Mouse (Mus musculus): Measurements from ENCODE around the gene Nos3.
A peak's percentile ranks its signal among the peaks of the same experiment; 100 is the strongest.

The Nos3 gene

GRCm38 (mm10) chr5:24401969-24402368, 37.4 kb downstream of the Nos3 start:
- no peak for DNase-seq

DNA sequence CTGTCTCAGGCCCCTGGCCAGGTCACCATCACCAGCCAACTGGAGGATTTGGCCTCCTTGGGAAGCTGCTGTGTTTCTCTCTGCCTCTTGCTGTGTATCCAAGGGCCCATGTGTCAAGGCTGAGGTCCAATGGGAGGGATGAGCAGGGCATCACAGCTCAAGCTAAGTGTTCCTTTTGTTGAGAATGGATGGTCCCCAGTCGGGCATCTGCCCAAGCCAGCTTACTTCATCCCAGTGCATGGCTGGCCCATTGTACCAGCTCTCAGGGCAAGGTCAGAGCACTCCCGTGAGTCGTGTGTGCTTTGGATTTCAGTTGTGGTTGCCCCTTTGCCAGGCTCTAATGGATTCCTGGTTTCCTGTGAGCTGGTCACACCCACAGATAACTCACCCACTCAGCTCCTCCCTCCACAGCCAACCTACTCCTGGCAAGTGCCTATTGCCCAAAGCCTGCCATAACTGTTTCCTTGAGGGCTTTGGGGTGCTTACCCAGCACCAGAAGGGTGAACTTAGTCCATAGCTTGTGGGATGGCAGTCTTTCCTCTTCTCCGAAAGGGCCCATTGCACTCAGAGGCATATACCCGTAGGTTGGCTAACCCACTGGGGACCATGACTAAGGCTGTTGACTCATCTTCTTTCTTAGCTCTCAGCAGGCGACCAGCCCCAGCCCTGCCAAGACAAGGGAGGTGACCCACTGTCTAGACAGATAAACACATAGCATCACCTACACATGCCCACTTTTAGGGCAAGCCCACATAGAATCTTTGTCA, 40.2 kb downstream of the Nos3 start:
- no peak for DNase-seq

- no peak for DNase-seq
Observed at GRCm38 (mm10) chr5:24405389-24405876, 40.8 kb downstream of the Nos3 start.

- DNase-seq: no peak
Observed at GRCm38 (mm10) chr5:24408651-24409050, 44.0 kb downstream of the Nos3 start.

DNA sequence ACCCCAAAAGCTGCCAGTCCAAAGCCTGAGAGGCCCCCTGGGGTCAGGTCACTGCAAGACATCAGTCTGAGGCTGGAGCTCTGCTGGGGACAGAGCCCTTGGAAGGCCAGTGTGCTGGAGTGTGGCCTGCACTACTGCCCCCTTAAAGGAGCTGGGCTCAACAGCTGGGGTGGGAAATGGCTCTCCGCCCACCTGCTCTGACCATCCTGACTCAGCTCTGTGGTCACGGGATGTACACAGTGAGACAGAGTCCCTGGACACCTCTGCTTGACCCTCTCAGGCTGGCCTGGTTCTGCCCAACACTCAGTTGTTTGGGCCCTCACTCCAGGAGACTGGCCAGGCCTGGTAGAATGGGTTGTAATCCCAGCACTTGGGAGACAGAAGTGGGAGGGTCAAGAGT, 44.9 kb downstream of the Nos3 start:
- DNase-seq: no peak

DNA sequence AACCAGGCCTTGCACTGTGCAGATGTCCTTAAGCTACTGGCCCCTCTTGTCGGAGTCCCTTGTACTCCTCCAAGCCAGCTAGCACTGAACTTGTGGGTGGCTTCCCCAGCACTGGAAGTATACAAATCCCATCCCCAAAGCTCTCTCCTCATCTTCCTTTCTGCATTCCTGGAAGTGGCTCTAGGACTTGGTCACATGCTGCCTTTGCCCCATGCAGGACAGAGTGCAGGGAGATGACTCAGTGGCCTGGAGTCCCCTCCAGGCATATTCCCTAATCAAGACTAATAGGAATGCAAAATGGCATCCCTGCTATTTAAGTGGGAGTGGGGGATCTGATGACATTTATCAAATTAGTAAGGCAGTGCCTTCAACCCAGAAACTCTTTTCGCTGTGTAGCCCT, 47.5 kb downstream of the Nos3 start:
- DNase-seq: no peak

GRCm38 (mm10) chr5:24413042-24413693, 48.6 kb downstream of the Nos3 start, which contains the start of gene Asic3:
Gene Asic3 (plus strand): TSS chr5:24413392.
- DNase-seq: no peak

- no peak for DNase-seq
Observed at GRCm38 (mm10) chr5:24413938-24414337, 49.3 kb downstream of the Nos3 start.

DNA sequence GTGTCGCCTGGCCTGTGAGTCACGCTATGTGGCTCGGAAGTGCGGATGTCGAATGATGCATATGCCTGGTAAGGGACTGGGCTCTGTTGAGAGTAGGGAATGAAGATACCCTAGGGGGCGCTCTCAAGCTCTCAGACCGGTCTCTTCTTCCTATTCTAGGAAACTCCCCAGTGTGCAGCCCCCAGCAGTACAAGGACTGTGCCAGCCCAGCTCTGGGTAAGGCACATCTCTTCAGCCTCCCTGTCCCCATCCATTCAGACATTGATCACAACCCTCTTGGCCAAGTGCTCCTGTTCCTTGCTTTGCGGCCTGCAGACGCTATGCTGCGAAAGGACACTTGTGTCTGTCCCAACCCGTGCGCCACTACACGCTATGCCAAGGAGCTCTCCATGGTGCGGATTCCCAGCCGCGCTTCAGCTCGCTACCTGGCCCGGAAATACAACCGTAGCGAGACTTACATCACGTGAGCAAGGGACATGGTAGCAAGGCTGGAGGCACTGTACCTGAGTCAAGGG, 51.7 kb downstream of the Nos3 start:
- peak; percentile 72 for DNase-seq

GRCm38 (mm10) chr5:24417587-24417986, 53.0 kb downstream of the Nos3 start:
- no peak for DNase-seq

DNA sequence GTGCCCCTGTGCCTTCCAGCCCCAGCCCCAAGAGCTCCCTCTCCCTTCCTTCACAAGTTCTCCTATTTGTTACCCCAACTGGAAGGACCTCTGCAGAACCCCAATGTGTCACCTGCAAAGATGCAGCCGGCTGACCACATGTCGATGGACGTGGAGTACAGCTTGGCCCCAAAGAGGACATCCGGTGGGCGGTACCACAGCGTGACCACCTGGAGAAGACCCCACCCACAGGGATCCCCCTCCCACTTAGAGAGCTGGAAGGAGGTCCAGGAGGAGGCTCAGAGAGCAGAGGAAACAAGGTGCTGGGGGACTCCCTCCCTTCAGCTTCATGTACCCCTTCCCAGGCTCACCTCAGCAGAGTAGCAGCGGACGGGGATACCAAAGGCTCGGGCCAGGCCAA, 55.8 kb downstream of the Nos3 start:
- DNase-seq: no peak

DNA sequence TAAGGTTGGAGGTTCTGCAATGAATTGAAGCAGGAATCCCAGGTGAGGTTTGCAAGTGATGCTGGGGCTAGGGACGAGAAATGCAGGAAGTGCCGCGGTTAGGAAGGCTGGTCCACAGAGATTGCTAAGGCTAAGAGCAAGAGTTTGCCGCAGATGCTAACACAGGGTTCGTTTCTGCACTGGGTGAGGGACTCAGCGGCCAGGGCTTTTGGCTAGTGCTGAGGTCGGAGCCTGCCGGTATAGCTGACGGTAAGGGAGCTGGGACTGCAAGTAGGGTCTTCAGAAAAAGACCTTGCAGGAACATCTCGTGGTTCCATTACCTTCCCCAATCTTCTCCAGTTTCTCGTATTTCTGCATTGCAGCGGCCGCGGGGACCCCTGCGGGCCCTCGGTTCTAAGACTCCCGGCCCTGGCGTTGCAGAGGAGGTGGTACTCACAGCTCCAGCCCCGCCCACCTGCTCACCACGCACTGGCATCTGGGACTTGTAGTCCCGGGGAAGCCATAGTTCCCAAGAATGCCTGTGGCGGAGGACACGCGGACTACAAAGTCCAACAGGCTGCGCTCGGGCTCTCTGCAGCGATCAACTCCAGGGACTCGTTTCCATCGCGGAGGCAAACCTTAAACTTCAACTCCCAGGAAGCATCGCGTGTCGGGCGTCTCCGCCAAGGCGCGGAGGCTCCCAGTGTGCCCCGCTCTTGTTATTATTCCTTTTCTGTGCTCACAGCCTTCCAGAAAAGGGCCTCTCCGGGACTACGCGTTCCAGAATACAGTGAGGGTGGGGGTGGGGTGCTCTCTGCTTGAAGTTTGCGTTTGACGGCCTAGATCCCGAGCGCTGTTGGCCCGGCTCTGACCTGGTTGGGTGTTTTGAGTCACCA, 58.8 kb downstream of the Nos3 start, which contains the start of the genes Cdk5 and Slc4a2:
TSS of gene Cdk5 (minus strand) at position 402 of the 875 bp plus-strand sequence.
TSS of gene Slc4a2 (plus strand) at position 709 of the 875 bp plus-strand sequence.
- peak; percentile 99 for DNase-seq

DNA sequence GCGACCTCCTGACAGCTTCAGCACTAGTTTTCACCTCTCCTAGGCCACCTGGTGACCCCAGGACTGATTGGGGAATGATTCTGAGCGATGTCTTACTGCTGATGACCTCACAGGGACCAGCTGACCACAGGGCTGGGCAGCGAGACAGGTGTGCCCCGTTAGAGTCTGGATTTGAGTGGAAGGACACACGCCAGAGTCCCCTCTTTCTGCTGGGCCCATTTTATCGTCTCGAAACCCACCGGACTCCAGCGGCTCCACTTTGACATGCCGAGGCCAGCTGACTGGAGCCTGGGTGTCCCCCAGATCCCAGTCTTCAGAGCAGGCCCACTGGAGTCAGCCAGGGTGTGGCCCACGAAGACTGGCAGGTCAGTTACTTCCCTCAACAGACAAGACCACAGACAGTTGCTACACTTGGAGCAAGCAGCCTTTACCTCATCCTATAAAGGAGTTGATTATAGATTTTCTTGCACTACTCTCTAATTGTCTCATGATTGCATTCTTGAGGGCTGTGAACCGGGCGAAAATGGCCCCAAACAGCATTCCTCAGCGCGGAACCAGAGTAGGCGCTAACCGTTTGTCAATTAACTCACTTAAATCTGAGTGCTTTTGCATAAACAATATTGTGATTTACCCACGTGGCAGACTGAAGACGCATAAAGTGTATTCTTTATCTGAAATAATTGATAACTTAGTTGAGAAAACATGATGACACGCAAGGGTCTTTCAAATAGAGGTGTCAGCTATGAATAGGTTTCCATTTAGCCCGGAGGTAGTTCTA, 59.6 kb downstream of the Nos3 start:
- no peak for DNase-seq

GRCm38 (mm10) chr5:24424861-24425411, 60.3 kb downstream of the Nos3 start:
- peak; percentile 94 for DNase-seq

DNA sequence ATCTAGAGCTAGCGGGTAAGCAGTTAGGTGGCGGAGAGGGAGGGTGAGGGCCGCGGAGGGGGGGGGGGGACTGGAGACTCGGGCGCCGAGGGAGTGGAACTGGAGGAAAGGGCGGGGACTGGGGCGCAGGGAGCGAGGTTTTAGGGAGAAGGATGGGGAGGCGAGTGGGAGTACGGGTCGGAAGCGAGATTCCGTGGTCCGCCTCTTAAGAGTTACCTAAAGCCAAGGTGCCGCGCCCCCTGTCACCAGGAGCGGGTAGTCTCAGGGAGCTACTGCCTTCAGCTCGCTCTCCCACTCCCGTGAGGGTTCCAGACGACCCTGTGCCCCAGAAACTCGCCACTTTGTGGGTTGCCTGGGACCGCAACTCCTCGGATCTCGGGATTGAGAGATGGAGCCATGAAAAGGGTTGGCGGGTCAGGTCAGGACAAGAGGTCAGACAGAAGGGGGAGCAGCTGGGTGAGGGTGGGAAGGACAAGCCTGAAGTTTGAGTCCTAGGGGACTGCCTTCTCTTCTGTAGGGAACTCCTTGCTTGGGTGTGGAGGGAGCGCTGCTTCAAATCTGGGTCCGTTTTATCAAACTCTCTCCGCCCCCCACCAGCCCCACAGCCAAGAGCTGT, 60.9 kb downstream of the Nos3 start:
- DNase-seq: no peak

GRCm38 (mm10) chr5:24426037-24426432, 61.4 kb downstream of the Nos3 start:
- peak; percentile 33 for DNase-seq

- no peak for DNase-seq
Observed at GRCm38 (mm10) chr5:24426556-24427284, 62.1 kb downstream of the Nos3 start.

DNA sequence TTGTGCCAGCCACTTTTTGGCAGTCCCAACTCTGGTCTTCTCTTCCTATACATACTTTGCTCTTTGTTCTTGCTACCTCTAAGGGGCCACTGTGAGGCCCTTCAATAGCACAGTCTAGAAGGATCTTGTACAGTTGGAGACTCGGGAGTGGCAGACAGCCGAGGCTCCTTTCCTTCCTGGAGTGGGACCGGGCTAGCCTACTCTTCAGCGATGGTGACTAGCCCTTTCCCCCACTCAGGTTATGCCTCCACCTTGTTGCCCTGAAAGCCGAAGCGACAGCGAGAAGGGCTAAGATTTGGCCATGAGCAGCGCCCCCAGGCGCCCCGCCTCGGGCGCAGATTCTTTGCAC, 62.6 kb downstream of the Nos3 start:
- DNase-seq: no peak

GRCm38 (mm10) chr5:24427981-24428402, 63.4 kb downstream of the Nos3 start:
- DNase-seq: peak; percentile 87

DNA sequence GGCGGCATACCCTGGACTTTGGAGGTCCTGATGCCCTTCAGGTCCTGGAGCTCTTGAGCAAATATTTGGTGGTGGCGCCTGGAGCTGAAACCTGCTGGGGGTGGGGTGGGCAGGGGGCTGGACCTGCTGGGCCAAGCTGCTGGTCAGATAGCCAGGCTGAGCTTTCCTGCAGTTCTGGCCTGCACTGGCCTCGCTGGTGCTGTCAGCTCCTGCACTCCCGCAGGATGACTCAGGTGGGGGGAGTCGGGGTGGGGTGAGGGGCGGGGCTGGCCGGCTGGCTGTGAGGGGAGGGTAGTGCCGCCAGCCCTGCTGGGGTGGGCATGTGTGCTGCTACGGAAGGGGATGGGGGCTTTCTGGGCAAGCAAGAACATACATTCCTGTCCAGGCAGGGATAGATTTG, 64.0 kb downstream of the Nos3 start:
- DNase-seq: no peak

DNA sequence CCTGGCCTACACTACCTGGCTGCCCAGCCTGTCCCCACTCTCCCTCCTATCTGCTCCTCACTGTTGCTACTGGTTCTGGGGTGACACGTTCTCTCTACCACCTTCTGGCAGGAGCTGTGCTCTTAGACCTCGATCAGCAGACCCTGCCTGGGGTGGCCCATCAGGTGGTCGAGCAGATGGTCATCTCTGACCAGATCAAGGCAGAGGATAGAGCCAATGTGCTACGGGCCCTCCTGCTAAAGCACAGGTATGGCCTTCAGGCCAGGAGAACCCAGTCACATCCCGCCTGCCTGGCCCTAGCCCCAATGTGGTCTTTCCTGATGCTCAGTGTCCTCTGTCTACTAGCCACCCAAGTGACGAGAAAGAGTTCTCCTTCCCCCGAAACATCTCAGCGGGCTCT, 69.4 kb downstream of the Nos3 start:
- no peak for DNase-seq
